Mouse (Mus musculus): ENCODE measurements around the gene Wdr95. TPM values are rescaled to one million over a fixed set of nuclear protein-coding genes. Genes with fewer than 3 reads are reported as not detected.

Wdr95 gene
- polyA plus RNA-seq (2015; fragmentation: Nextera tagmentation; extraction: Ambion mirVana) = 0.05 TPM in 1 of 2 replicates, not detected in the other

DNA sequence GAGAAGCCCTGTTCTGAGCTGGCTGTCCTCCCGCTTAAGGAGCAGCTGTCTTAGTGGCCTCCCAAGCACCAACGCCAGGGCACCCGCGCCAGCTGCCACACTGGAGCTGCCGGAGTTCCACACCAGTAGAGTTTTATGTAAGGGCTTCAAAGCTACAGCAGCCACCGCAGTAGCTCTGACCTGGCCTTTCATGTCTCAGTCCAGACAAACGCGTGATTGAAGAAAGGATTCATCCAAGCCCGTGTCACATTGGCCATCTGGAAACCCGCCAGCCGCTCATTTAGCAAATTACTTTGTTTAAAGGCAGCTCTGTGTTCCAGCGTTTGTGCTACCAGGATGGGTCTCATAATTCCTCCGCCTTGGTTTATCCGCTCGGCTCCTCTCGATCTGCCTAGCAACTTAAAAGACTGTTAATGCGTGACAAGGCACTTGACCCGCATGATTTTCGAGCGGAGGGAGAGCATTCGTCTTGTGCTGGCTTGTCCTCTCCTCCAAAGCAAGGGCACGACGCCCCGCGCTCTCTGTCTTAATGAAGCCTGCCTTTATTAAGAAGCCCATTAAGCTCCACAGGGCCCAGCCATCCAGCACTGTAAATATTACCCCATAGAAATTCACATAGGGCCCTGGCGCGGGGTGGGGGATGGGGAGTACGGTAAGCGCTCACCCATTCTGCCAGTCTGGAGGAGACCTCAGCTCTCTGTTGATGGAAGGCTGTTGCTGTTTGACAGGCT lies at the start of gene Wdr95:
Gene Wdr95 (plus strand): TSS at position 681 of the 731 bp plus-strand sequence.
- DNase-seq (ENCODE audit: low spot score) (peak; percentile 62), ATAC-seq (replicated peaks; ENCODE audit: low FRiP score, low read depth) (no peak)
- Histone ChIP-seq H3K27ac (no peak within 1 kb of the TSS), H3K4me2 (ENCODE audit: low read length) (peak within 1 kb of the TSS; percentile 23), H3K27me3 (ENCODE audit: insufficient read depth, low read length) (no peaks in the 10 kb centered on the region), H3K4me1 (replicated peaks; ENCODE audit: insufficient read depth, low read length) (0 out of 2 replicates have a peak, but pooled peaks cover 5% of the 10 kb centered on the region), H3K36me3 (ENCODE audit: insufficient read depth, low read length) (no peaks in the 10 kb centered on the region), H3K4me3 (replicated peaks; ENCODE audit: low read depth, low read length) (no peak within 1 kb of the TSS), H3K9me3 (replicated peaks; ENCODE audit: low read length) (no peaks in the 10 kb centered on the region), H3K9ac (ENCODE audit: low read depth, low read length) (no peak within 1 kb of the TSS)
- TF ChIP-seq CTCF (IDR thresholded peaks at IDR 0.05; ENCODE audit: low read depth) = no peak
- WGBS = 20% methylated on average over 29 of the region's 29 CpGs

DNA sequence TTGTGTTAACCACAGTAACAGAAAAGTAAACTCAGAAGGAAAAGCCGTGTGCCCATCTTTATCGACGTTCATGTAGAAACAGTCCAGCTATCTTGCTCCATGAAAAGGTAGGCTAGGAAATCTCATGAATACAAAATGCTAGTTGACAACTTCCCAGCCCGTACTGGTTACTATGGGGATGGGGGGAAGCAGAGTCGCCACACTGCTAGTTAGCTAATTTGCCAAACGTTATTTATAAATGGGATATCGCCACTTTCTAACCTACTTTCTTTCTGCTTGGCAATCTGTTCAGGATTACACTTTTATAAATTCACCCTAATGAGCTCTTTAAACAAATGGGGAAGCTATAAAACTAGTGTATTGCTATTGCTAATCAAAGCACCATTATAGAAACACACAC lies 46.6 kb upstream of the Wdr95 start:
- WGBS = 93% methylated on average over 7 of the region's 7 CpGs
- TF ChIP-seq CTCF (IDR thresholded peaks at IDR 0.05; ENCODE audit: low read depth) = no peak
- Histone ChIP-seq H3K9me3 (replicated peaks; ENCODE audit: low read length) (no peaks in the 10 kb centered on the region), H3K36me3 (ENCODE audit: insufficient read depth, low read length) (no peaks in the 10 kb centered on the region), H3K4me1 (replicated peaks; ENCODE audit: insufficient read depth, low read length) (no peaks in the 10 kb centered on the region), H3K27me3 (ENCODE audit: insufficient read depth, low read length) (no peaks in the 10 kb centered on the region), H3K9ac (ENCODE audit: low read depth, low read length) (no peak overlapping the region), H3K4me3 (replicated peaks; ENCODE audit: low read depth, low read length) (no peak overlapping the region), H3K27ac (no peak overlapping the region), H3K4me2 (ENCODE audit: low read length) (no peak overlapping the region)
- DNase-seq (ENCODE audit: low spot score) (no peak), ATAC-seq (replicated peaks; ENCODE audit: low FRiP score, low read depth) (no peak)

DNA sequence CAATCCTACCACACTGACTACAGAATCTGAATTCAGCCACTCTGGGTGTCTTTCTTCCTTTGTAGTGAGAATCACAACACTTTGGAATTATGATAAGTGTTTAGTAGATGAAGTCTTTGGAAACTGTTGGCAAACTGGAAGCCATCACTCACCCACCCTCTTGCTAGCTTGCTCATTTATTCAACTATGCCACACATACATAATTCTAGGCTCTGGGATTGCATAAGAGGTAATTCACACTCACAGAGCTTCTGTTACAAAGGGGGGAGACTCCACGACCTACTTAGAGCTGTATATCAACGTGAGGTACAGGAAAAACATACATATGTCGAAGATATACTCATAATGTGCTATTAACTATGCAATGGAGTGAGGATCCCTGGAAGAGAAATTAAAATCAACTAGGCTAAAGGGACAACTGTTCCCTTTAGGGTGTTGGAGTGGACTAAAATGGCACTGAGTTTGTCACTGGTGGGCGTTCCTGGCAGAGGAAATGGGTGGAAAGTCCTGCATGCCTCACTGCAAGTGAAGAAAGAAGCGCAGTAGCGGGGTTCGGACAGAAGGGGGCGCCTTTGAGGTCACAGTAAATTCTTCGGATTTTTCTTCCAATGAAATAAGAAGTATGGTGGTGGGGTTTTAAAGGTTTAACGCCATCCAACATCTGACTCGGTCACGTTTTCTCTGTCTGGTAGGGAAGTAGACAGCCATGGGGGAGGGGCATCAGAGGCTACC lies 45.0 kb upstream of the Wdr95 start:
- no peak overlapping the region for H3K4me3 ChIP-seq (replicated peaks; ENCODE audit: low read depth, low read length)
- 67% methylated on average over 12 of the region's 12 CpGs for WGBS
- no peaks in the 10 kb centered on the region for H3K27me3 ChIP-seq (ENCODE audit: insufficient read depth, low read length)
- no peaks in the 10 kb centered on the region for H3K9me3 ChIP-seq (replicated peaks; ENCODE audit: low read length)
- no peak overlapping the region for H3K9ac ChIP-seq (ENCODE audit: low read depth, low read length)
- H3K4me1 ChIP-seq (replicated peaks; ENCODE audit: insufficient read depth, low read length) = no peaks in the 10 kb centered on the region
- TF ChIP-seq CTCF (IDR thresholded peaks at IDR 0.05; ENCODE audit: low read depth) = peak; percentile 35
- H3K27ac ChIP-seq = no peak overlapping the region
- no peak overlapping the region for H3K4me2 ChIP-seq (ENCODE audit: low read length)
- ATAC-seq (replicated peaks; ENCODE audit: low FRiP score, low read depth) = no peak
- H3K36me3 ChIP-seq (ENCODE audit: insufficient read depth, low read length) = no peaks in the 10 kb centered on the region
- DNase-seq (ENCODE audit: low spot score) = no peak

DNA sequence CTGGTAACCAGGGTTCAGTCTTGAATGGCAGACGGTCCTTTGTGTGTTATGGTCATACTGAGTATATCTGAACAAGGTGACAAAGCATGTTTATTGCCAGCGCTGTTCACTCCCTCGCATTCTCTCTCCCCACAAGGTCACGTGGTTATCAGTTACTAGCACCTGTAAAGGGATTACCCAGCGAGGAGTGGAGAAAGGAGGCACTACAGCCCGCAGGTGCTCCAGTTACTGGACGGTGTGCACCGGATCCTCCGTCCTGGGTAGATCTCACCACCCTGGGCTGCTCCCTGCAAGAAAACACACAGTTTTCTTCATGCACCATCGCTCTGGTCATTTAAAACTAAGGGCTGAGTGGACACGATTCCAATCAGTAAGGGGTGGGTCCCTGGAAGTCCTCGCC lies 44.2 kb upstream of the Wdr95 start:
- H3K27me3 ChIP-seq (ENCODE audit: insufficient read depth, low read length) = no peaks in the 10 kb centered on the region
- no peaks in the 10 kb centered on the region for H3K36me3 ChIP-seq (ENCODE audit: insufficient read depth, low read length)
- no peak overlapping the region for H3K27ac ChIP-seq
- no peak for TF ChIP-seq CTCF (IDR thresholded peaks at IDR 0.05; ENCODE audit: low read depth)
- ATAC-seq (replicated peaks; ENCODE audit: low FRiP score, low read depth) (no peak), DNase-seq (ENCODE audit: low spot score) (no peak)
- no peaks in the 10 kb centered on the region for H3K9me3 ChIP-seq (replicated peaks; ENCODE audit: low read length)
- H3K4me1 ChIP-seq (replicated peaks; ENCODE audit: insufficient read depth, low read length) = no peaks in the 10 kb centered on the region
- no peak overlapping the region for H3K4me2 ChIP-seq (ENCODE audit: low read length)
- WGBS = 45% methylated on average over 12 of the region's 12 CpGs
- H3K9ac ChIP-seq (ENCODE audit: low read depth, low read length) = no peak overlapping the region
- no peak overlapping the region for H3K4me3 ChIP-seq (replicated peaks; ENCODE audit: low read depth, low read length)

DNA sequence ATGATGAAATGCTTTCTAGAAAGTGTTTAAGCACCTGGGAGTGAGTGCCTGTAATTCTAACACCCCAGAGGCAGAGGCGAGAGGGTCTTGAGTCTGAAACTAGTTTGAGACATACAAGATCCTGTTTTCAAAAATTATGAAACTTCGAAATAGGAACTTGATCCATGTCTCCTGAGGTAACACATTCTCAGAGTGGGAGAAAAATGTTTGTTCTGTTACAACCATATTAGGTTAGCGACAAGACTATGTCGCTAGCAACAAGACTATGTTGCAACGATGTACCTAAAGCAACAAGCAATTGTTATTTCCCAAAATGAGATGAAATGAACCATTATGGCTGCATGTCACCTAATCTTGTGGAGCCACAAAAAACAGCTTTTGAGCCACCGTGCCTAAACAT lies 43.0 kb upstream of the Wdr95 start:
- no peaks in the 10 kb centered on the region for H3K36me3 ChIP-seq (ENCODE audit: insufficient read depth, low read length)
- H3K27ac ChIP-seq = no peak overlapping the region
- 88% methylated on average over 6 of the region's 6 CpGs for WGBS
- H3K4me3 ChIP-seq (replicated peaks; ENCODE audit: low read depth, low read length) = no peak overlapping the region
- no peaks in the 10 kb centered on the region for H3K9me3 ChIP-seq (replicated peaks; ENCODE audit: low read length)
- DNase-seq (ENCODE audit: low spot score) (no peak), ATAC-seq (replicated peaks; ENCODE audit: low FRiP score, low read depth) (no peak)
- no peaks in the 10 kb centered on the region for H3K27me3 ChIP-seq (ENCODE audit: insufficient read depth, low read length)
- TF ChIP-seq CTCF (IDR thresholded peaks at IDR 0.05; ENCODE audit: low read depth) = no peak
- no peaks in the 10 kb centered on the region for H3K4me1 ChIP-seq (replicated peaks; ENCODE audit: insufficient read depth, low read length)
- H3K4me2 ChIP-seq (ENCODE audit: low read length) = no peak overlapping the region
- no peak overlapping the region for H3K9ac ChIP-seq (ENCODE audit: low read depth, low read length)

DNA sequence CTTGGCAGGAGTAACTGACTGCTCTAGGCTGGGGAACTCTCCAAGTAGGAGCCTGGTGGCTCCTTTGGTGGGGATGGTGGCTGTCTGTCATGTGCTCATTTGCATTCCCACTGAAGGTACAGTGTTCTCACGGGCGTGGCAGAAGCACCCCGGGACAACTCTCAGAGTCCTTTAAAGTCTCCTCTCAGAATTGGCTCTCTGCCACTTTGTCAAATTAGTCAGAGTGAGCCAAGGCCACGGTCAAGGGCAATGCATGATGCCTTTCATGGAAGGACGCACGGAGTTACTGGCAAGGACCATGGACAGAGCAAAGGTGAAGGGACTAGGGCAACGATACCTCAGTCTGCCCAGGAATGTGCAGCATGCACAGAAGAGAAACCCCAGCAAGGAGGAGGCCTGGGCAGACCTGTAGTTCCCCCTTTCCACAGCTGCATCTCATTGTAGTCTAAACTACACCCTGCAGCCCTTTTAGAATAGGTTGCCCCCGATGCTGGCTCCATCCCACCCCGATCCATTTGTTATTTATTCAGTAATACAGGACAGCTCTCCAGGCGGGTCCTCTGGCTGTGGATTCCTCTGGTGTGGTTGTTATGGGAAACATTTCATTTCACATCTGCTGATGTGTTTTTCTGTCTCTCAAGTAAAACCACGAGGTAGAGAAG lies 40.0 kb upstream of the Wdr95 start:
- no peak for TF ChIP-seq CTCF (IDR thresholded peaks at IDR 0.05; ENCODE audit: low read depth)
- Histone ChIP-seq H3K9me3 (replicated peaks; ENCODE audit: low read length) (no peaks in the 10 kb centered on the region), H3K4me3 (replicated peaks; ENCODE audit: low read depth, low read length) (no peak overlapping the region), H3K27me3 (ENCODE audit: insufficient read depth, low read length) (no peaks in the 10 kb centered on the region), H3K36me3 (ENCODE audit: insufficient read depth, low read length) (no peaks in the 10 kb centered on the region), H3K4me1 (replicated peaks; ENCODE audit: insufficient read depth, low read length) (no peaks in the 10 kb centered on the region), H3K9ac (ENCODE audit: low read depth, low read length) (no peak overlapping the region), H3K27ac (no peak overlapping the region), H3K4me2 (ENCODE audit: low read length) (no peak overlapping the region)
- DNase-seq (ENCODE audit: low spot score) = no peak
- no peak for ATAC-seq (replicated peaks; ENCODE audit: low FRiP score, low read depth)
- 42% methylated on average over 11 of the region's 11 CpGs for whole genome bisulfite sequencing

All from kidney, postnatal 0 days (tissue).